Mouse (Mus musculus) heart, postnatal 14 days (tissue): ENCODE results near the gene Papss2. TPM values are rescaled to one million over a fixed set of nuclear protein-coding genes. Genes with fewer than 3 reads are reported as not detected.

ENCODE experiments used
- DNase-seq, 2 experiments: peaks; one replicate each; pipeline ENCODE4 v3.0.0; 2021 to 2022
- intact Hi-C: fragments of 180-260 bp; cut with DNase I; formaldehyde crosslinking; loops from one replicate; pipeline ENCODE4 v1.15.1; 2025
- total RNA-seq, 2 experiments: library from RNA; stranded (reverse); gene quantifications; 2 replicates each; pipeline ENCODE4 v1.2.3; 2021

The Papss2 gene
- total RNA-seq, 2 experiments from 2014 or later: 15.6 to 18.7 TPM

- DNase-seq: no peak
- intact Hi-C loops: loop anchor here (5.0 kb wide), 1 partner anchor 98 kb away; no protein-coding TSS in a partner anchor
Measured at GRCm38 (mm10) chr19:32593870-32594269, 1.7 kb upstream of the Papss2 start.

- intact Hi-C loops: loop anchor here (5.0 kb wide), 2 partner anchors 42 to 78 kb away; no protein-coding TSS in a partner anchor
- DNase-seq: no peak
Measured at GRCm38 (mm10) chr19:32595131-32595505, 472 bp upstream of the Papss2 start.

- intact Hi-C loops: loop anchor here (5.0 kb wide), 2 partner anchors 38 to 82 kb away; no protein-coding TSS in a partner anchor
- no peak for DNase-seq
Measured at GRCm38 (mm10) chr19:32599006-32599405, 3.4 kb downstream of the Papss2 start.

- intact Hi-C loops: loop anchor here (5.0 kb wide), 2 partner anchors 38 to 82 kb away; no protein-coding TSS in a partner anchor
Measured at GRCm38 (mm10) chr19:32599436-32599835, 3.8 kb downstream of the Papss2 start.

GRCm38 (mm10) chr19:32601033-32601770 is 5.6 kb downstream of the Papss2 start:
- no peak for DNase-seq
- intact Hi-C loops: no loop called here

More at GRCm38 (mm10) chr19:32599436-32599835, 3.8 kb downstream of the Papss2 start:
- DNase-seq: no peak

- intact Hi-C loops: no loop called here
- DNase-seq: no peak
Measured at GRCm38 (mm10) chr19:32603466-32603865, 7.9 kb downstream of the Papss2 start.

GRCm38 (mm10) chr19:32604127-32604526 is 8.5 kb downstream of the Papss2 start:
- intact Hi-C loops: no loop called here
- no peak for DNase-seq

GRCm38 (mm10) chr19:32604563-32605252 is 9.1 kb downstream of the Papss2 start:
- DNase-seq: no peak
- intact Hi-C loops: no loop called here

- DNase-seq: no peak
- intact Hi-C loops: no loop called here
Measured at GRCm38 (mm10) chr19:32606227-32606827, 10.7 kb downstream of the Papss2 start.

- no peak for DNase-seq
- intact Hi-C loops: no loop called here
Measured at GRCm38 (mm10) chr19:32607036-32607435, 11.4 kb downstream of the Papss2 start.

- intact Hi-C loops: no loop called here
- no peak for DNase-seq
Measured at GRCm38 (mm10) chr19:32611386-32612092, 15.9 kb downstream of the Papss2 start.

GRCm38 (mm10) chr19:32614046-32614771 is 18.6 kb downstream of the Papss2 start:
- intact Hi-C loops: no loop called here
- DNase-seq: no peak

GRCm38 (mm10) chr19:32614772-32615099 is 19.1 kb downstream of the Papss2 start:
- intact Hi-C loops: no loop called here
- DNase-seq: no peak

GRCm38 (mm10) chr19:32616646-32617045 is 21.1 kb downstream of the Papss2 start:
- intact Hi-C loops: no loop called here
- DNase-seq: no peak

- intact Hi-C loops: no loop called here
- no peak for DNase-seq
Measured at GRCm38 (mm10) chr19:32619739-32620138, 24.1 kb downstream of the Papss2 start.

- intact Hi-C loops: no loop called here
- no peak for DNase-seq
Measured at GRCm38 (mm10) chr19:32620859-32621445, 25.4 kb downstream of the Papss2 start.

- DNase-seq: no peak
- intact Hi-C loops: no loop called here
Measured at GRCm38 (mm10) chr19:32622142-32622541, 26.6 kb downstream of the Papss2 start.

GRCm38 (mm10) chr19:32626768-32627331 is 31.3 kb downstream of the Papss2 start:
- intact Hi-C loops: no loop called here
- DNase-seq: no peak

GRCm38 (mm10) chr19:32627631-32628030 is 32.0 kb downstream of the Papss2 start:
- DNase-seq: no peak
- intact Hi-C loops: no loop called here
